Mouse (Mus musculus) embryonic facial prominence, embryonic 13.5 days (tissue): ENCODE measurements around the gene Ccdc9. TPM values are rescaled to one million over a fixed set of nuclear protein-coding genes. Genes with fewer than 3 reads are reported as not detected.
"Not testable (repeated sequence)": the region's sequence is repeated elsewhere in the genome, so short reads cannot be mapped to it uniquely, and the experiment has no call there.

ENCODE experiments used
- ATAC-seq: fragments of 200-750 bp; cut with Nextera tagmentation; 2 replicates; pipeline ENCODE4 v1.8.0; 2017; ENCODE audit warnings: low read depth; ENCODE audit not compliant: insufficient number of reproducible peaks, insufficient read depth, low FRiP score, low TSS enrichment
- H3K27ac ChIP-seq: fragments of 300-500 bp; sonication (generic); 2 replicates; pipeline ENCODE4 v1.5.1; 2015; ENCODE audit warnings: moderate library complexity, mild to moderate bottlenecking, inconsistent platforms
- H3K27me3 ChIP-seq: fragments of 300-500 bp; sonication (generic); 2 replicates; pipeline ENCODE4 v1.6.1; 2015; ENCODE audit warnings: mild to moderate bottlenecking, inconsistent platforms
- H3K36me3 ChIP-seq: fragments of 300-500 bp; sonication (generic); 2 replicates; pipeline ENCODE4 v1.6.1; 2015; ENCODE audit warnings: mild to moderate bottlenecking, inconsistent platforms
- H3K4me1 ChIP-seq: fragments of 300-500 bp; sonication (generic); 2 replicates; pipeline ENCODE4 v1.6.1; 2015; ENCODE audit warnings: inconsistent platforms
- H3K4me2 ChIP-seq: fragments of 300-500 bp; sonication (generic); 2 replicates; pipeline ENCODE4 v1.6.1; 2015; ENCODE audit warnings: moderate library complexity, mild to moderate bottlenecking, inconsistent platforms
- H3K4me3 ChIP-seq: fragments of 300-500 bp; sonication (generic); 2 replicates; pipeline ENCODE4 v1.5.1; 2015; ENCODE audit warnings: mild to moderate bottlenecking, inconsistent platforms
- H3K9ac ChIP-seq: fragments of 300-500 bp; sonication (generic); 2 replicates; pipeline ENCODE4 v1.6.1; 2015; ENCODE audit warnings: mild to moderate bottlenecking, inconsistent platforms
- H3K9me3 ChIP-seq: fragments of 300-500 bp; sonication (generic); 2 replicates; pipeline ENCODE4 v1.6.1; 2016; ENCODE audit warnings: inconsistent platforms
- WGBS: fragments of 180-500 bp; shearing (Covaris S2); methylation state at CpG from one replicate; pipeline ENCODE4 v1.1.7; 2015; ENCODE audit warnings: mixed read lengths; 5-methylcytosine and 5-hydroxymethylcytosine counted together
- polyA plus RNA-seq: library from polyadenylated mRNA; unstranded; fragments of >200 nt; fragmentation: Nextera tagmentation; extraction: Ambion mirVana; gene quantifications from 2 replicates; pipeline ENCODE4 v1.2.1, GENCODE M21; 2015

The Ccdc9 gene
- polyA plus RNA-seq, 1 experiment from 2014 or later: 32.9 TPM

- peaks cover 8% of the 10 kb centered on the region; the same call in 1 of the 2 replicates for H3K9me3 ChIP-seq
- no peak for ATAC-seq
- no peak overlapping the region for H3K27ac ChIP-seq
- H3K4me1 ChIP-seq: no peaks in the 10 kb centered on the region
- no peaks in the 10 kb centered on the region for H3K27me3 ChIP-seq
- H3K36me3 ChIP-seq: no peaks in the 10 kb centered on the region
- no peak overlapping the region for H3K9ac ChIP-seq
- H3K4me2 ChIP-seq: no peak overlapping the region
- WGBS: 87% methylated on average over 11 of the region's 11 CpGs
- no peak overlapping the region for H3K4me3 ChIP-seq
Measured at GRCm38 (mm10) chr7:16265856-16266255, 20.7 kb downstream of the Ccdc9 start.

GRCm38 (mm10) chr7:16263843-16264242 lies 22.8 kb downstream of the Ccdc9 start:
- no peak for ATAC-seq
- H3K9ac ChIP-seq: no peak overlapping the region
- H3K4me1 ChIP-seq: no peaks in the 10 kb centered on the region
- peaks cover 8% of the 10 kb centered on the region; the same call in 1 of the 2 replicates for H3K9me3 ChIP-seq
- no peaks in the 10 kb centered on the region for H3K27me3 ChIP-seq
- H3K36me3 ChIP-seq: no peaks in the 10 kb centered on the region
- H3K4me2 ChIP-seq: no peak overlapping the region
- no peak overlapping the region for H3K4me3 ChIP-seq
- no peak overlapping the region for H3K27ac ChIP-seq
- 81% methylated on average over 5 of the region's 5 CpGs for WGBS

GRCm38 (mm10) chr7:16263015-16263787 lies 23.4 kb downstream of the Ccdc9 start:
- H3K36me3 ChIP-seq: no peaks in the 10 kb centered on the region
- H3K4me2 ChIP-seq: no peak overlapping the region
- WGBS: 31% methylated on average over 8 of the region's 8 CpGs
- no peak for ATAC-seq
- no peak overlapping the region for H3K4me3 ChIP-seq
- H3K27ac ChIP-seq: no peak overlapping the region
- no peaks in the 10 kb centered on the region for H3K4me1 ChIP-seq
- peaks cover 8% of the 10 kb centered on the region; the same call in 1 of the 2 replicates for H3K9me3 ChIP-seq
- no peaks in the 10 kb centered on the region for H3K27me3 ChIP-seq
- no peak overlapping the region for H3K9ac ChIP-seq

GRCm38 (mm10) chr7:16261097-16261496 lies 25.5 kb downstream of the Ccdc9 start:
- Histone ChIP-seq H3K4me2 (no peak overlapping the region), H3K27ac (no peak overlapping the region), H3K4me1 (no peaks in the 10 kb centered on the region), H3K36me3 (no peaks in the 10 kb centered on the region), H3K27me3 (no peaks in the 10 kb centered on the region), H3K4me3 (no peak overlapping the region), H3K9ac (no peak overlapping the region), H3K9me3 (peaks cover 8% of the 10 kb centered on the region; the same call in 1 of the 2 replicates)
- WGBS: 90% methylated on average over 1 of the region's 1 CpGs
- no peak for ATAC-seq

- H3K27me3 ChIP-seq: no peaks in the 10 kb centered on the region
- no peak within 1 kb of the TSS for H3K9ac ChIP-seq
- H3K36me3 ChIP-seq: no peaks in the 10 kb centered on the region
- no peak within 1 kb of the TSS for H3K4me3 ChIP-seq
- no peaks in the 10 kb centered on the region for H3K4me1 ChIP-seq
- H3K4me2 ChIP-seq: no peak within 1 kb of the TSS
- no peaks in the 10 kb centered on the region for H3K9me3 ChIP-seq
- no peak for ATAC-seq
- H3K27ac ChIP-seq: no peak within 1 kb of the TSS
- 84% methylated on average over 5 of the region's 5 CpGs for WGBS
Measured at GRCm38 (mm10) chr7:16259110-16259590, 27.4 kb downstream of the Ccdc9 start, which contains the start of gene C5ar1. C5ar1 (minus strand) TSS chr7:16259540.

GRCm38 (mm10) chr7:16257830-16258229 lies 28.8 kb downstream of the Ccdc9 start:
- Histone ChIP-seq H3K9me3 (no peaks in the 10 kb centered on the region), H3K27me3 (no peaks in the 10 kb centered on the region), H3K9ac (no peak overlapping the region), H3K36me3 (no peaks in the 10 kb centered on the region), H3K27ac (no peak overlapping the region), H3K4me1 (no peaks in the 10 kb centered on the region), H3K4me2 (no peak overlapping the region), H3K4me3 (no peak overlapping the region)
- 85% methylated on average over 11 of the region's 11 CpGs for WGBS
- no peak for ATAC-seq

GRCm38 (mm10) chr7:16255963-16256362 lies 30.6 kb downstream of the Ccdc9 start:
- not testable (repeated sequence) for H3K36me3 ChIP-seq, ATAC-seq, H3K4me3 ChIP-seq, H3K4me2 ChIP-seq, H3K9ac ChIP-seq, H3K9me3 ChIP-seq, H3K27me3 ChIP-seq, H3K4me1 ChIP-seq, H3K27ac ChIP-seq
- WGBS: 80% methylated on average over 4 of the region's 4 CpGs

- Histone ChIP-seq H3K9ac (no peak overlapping the region), H3K36me3 (no peaks in the 10 kb centered on the region), H3K4me1 (no peaks in the 10 kb centered on the region), H3K9me3 (no peaks in the 10 kb centered on the region), H3K27ac (no peak overlapping the region), H3K4me2 (no peak overlapping the region), H3K27me3 (no peaks in the 10 kb centered on the region), H3K4me3 (no peak overlapping the region)
- WGBS: 71% methylated on average over 4 of the region's 4 CpGs
- ATAC-seq: no peak
Measured at GRCm38 (mm10) chr7:16254195-16254594, 32.4 kb downstream of the Ccdc9 start.

- no peaks in the 10 kb centered on the region for H3K27me3 ChIP-seq
- H3K9ac ChIP-seq: no peak overlapping the region
- no peak overlapping the region for H3K4me2 ChIP-seq
- no peaks in the 10 kb centered on the region for H3K36me3 ChIP-seq
- H3K4me3 ChIP-seq: no peak overlapping the region
- no peak for ATAC-seq
- no peaks in the 10 kb centered on the region for H3K9me3 ChIP-seq
- WGBS: 81% methylated on average over 5 of the region's 5 CpGs
- no peaks in the 10 kb centered on the region for H3K4me1 ChIP-seq
- H3K27ac ChIP-seq: no peak overlapping the region
Measured at GRCm38 (mm10) chr7:16250687-16251086, 35.9 kb downstream of the Ccdc9 start.

- Histone ChIP-seq H3K9me3 (no peaks in the 10 kb centered on the region), H3K4me1 (0 out of 2 replicates have a peak, but pooled peaks cover 2% of the 10 kb centered on the region), H3K4me3 (no peak overlapping the region), H3K27me3 (no peaks in the 10 kb centered on the region), H3K4me2 (no peak overlapping the region), H3K9ac (no peak overlapping the region), H3K36me3 (no peaks in the 10 kb centered on the region), H3K27ac (no peak overlapping the region)
- no peak for ATAC-seq
- 63% methylated on average over 2 of the region's 4 CpGs for WGBS
Measured at GRCm38 (mm10) chr7:16245958-16246357, 40.6 kb downstream of the Ccdc9 start.

- ATAC-seq: no peak
- Histone ChIP-seq H3K9me3 (no peaks in the 10 kb centered on the region), H3K27me3 (no peaks in the 10 kb centered on the region), H3K4me1 (0 out of 2 replicates have a peak, but pooled peaks cover 2% of the 10 kb centered on the region), H3K36me3 (no peaks in the 10 kb centered on the region), H3K4me3 (no peak within 1 kb of the TSS), H3K27ac (no peak within 1 kb of the TSS), H3K9ac (no peak within 1 kb of the TSS), H3K4me2 (no peak within 1 kb of the TSS)
- WGBS: 75% methylated on average over 5 of the region's 5 CpGs
Measured at GRCm38 (mm10) chr7:16244067-16244466, 42.5 kb downstream of the Ccdc9 start, which contains the start of gene C5ar2. C5ar2 (minus strand) TSS chr7:16244154.

GRCm38 (mm10) chr7:16242198-16242597 lies 44.4 kb downstream of the Ccdc9 start:
- no peak overlapping the region for H3K27ac ChIP-seq
- H3K9me3 ChIP-seq: no peaks in the 10 kb centered on the region
- WGBS: 83% methylated on average over 6 of the region's 6 CpGs
- no peaks in the 10 kb centered on the region for H3K27me3 ChIP-seq
- H3K4me2 ChIP-seq: no peak overlapping the region
- no peak overlapping the region for H3K9ac ChIP-seq
- H3K36me3 ChIP-seq: no peaks in the 10 kb centered on the region
- H3K4me1 ChIP-seq: 0 out of 2 replicates have a peak, but pooled peaks cover 2% of the 10 kb centered on the region
- H3K4me3 ChIP-seq: no peak overlapping the region
- ATAC-seq: no peak
